Mouse (Mus musculus) neural tube, embryonic 15.5 days (tissue): Measurements from ENCODE around the gene Tcf7. TPM values are rescaled to one million over a fixed set of nuclear protein-coding genes. Genes with fewer than 3 reads are reported as not detected.

Experiments
- ATAC-seq: fragments of 200-750 bp; cut with Nextera tagmentation; 2 replicates; pipeline ENCODE4 v1.8.0; 2017; ENCODE audit warnings: mild to moderate bottlenecking, moderate TSS enrichment, moderate library complexity; ENCODE audit not compliant: low FRiP score
- H3K27ac ChIP-seq: fragments of 300-500 bp; sonication (generic); replicated peaks from 2 replicates; pipeline ENCODE4 v1.5.1; 2015; ENCODE audit warnings: mild to moderate bottlenecking, inconsistent platforms
- H3K27me3 ChIP-seq: fragments of 300-500 bp; sonication (generic); replicated peaks from 2 replicates; pipeline ENCODE4 v1.6.1; 2015; ENCODE audit warnings: inconsistent platforms
- H3K36me3 ChIP-seq: fragments of 300-500 bp; sonication (generic); 2 replicates; pipeline ENCODE4 v1.6.1; 2015; ENCODE audit warnings: inconsistent platforms
- H3K4me1 ChIP-seq: fragments of 300-500 bp; sonication (generic); 2 replicates; pipeline ENCODE4 v1.6.1; 2015; ENCODE audit warnings: inconsistent platforms
- H3K4me2 ChIP-seq: fragments of 300-500 bp; sonication (generic); 2 replicates; pipeline ENCODE4 v1.6.1; 2015; ENCODE audit warnings: inconsistent platforms, mild to moderate bottlenecking, moderate library complexity
- H3K4me3 ChIP-seq: fragments of 300-500 bp; sonication (generic); replicated peaks from 2 replicates; pipeline ENCODE4 v1.5.1; 2015; ENCODE audit warnings: mild to moderate bottlenecking, inconsistent platforms
- H3K9ac ChIP-seq: fragments of 300-500 bp; sonication (generic); replicated peaks from 2 replicates; pipeline ENCODE4 v1.6.1; 2015; ENCODE audit warnings: mild to moderate bottlenecking, inconsistent platforms
- H3K9me3 ChIP-seq: fragments of 300-500 bp; sonication (generic); replicated peaks from 2 replicates; pipeline ENCODE4 v1.6.1; 2016; ENCODE audit warnings: inconsistent platforms
- WGBS: fragments of 180-500 bp; shearing (Covaris S2); methylation state at CpG from one replicate; pipeline ENCODE4 v1.1.7; 2015; ENCODE audit warnings: mixed read lengths; 5-methylcytosine and 5-hydroxymethylcytosine counted together
- polyA plus RNA-seq: library from polyadenylated mRNA; unstranded; fragments of >200 nt; fragmentation: Nextera tagmentation; extraction: Ambion mirVana; gene quantifications from 2 replicates; pipeline ENCODE4 v1.2.1, GENCODE M21; 2015

The Tcf7 gene
- polyA plus RNA-seq, 1 experiment from 2014 or later = 5.0 TPM

- peak overlapping the region; percentile 64 for H3K4me3 ChIP-seq
- no peak for ATAC-seq
- no peaks in the 10 kb centered on the region for H3K9me3 ChIP-seq
- H3K27me3 ChIP-seq = peaks cover 34% of the 10 kb centered on the region
- H3K4me1 ChIP-seq = peaks cover 30% of the 10 kb centered on the region
- H3K36me3 ChIP-seq = no peaks in the 10 kb centered on the region
- H3K27ac ChIP-seq = no peak overlapping the region
- H3K9ac ChIP-seq = no peak overlapping the region
- H3K4me2 ChIP-seq = peak overlapping the region; percentile 96
- 69% methylated on average over 19 of the region's 19 CpGs for WGBS
These were observed 1.1 kb downstream of the Tcf7 start for GRCm38 (mm10) chr11:52281568-52282328.

GRCm38 (mm10) chr11:52280566-52281455, 2.0 kb downstream of the Tcf7 start:
- Histone ChIP-seq H3K27me3 (peaks cover 28% of the 10 kb centered on the region), H3K4me1 (peaks cover 24% of the 10 kb centered on the region), H3K4me3 (no peak overlapping the region), H3K4me2 (no peak overlapping the region), H3K9me3 (no peaks in the 10 kb centered on the region), H3K27ac (no peak overlapping the region), H3K36me3 (no peaks in the 10 kb centered on the region), H3K9ac (no peak overlapping the region)
- no peak for ATAC-seq
- 89% methylated on average over 11 of the region's 11 CpGs for whole genome bisulfite sequencing

DNA sequence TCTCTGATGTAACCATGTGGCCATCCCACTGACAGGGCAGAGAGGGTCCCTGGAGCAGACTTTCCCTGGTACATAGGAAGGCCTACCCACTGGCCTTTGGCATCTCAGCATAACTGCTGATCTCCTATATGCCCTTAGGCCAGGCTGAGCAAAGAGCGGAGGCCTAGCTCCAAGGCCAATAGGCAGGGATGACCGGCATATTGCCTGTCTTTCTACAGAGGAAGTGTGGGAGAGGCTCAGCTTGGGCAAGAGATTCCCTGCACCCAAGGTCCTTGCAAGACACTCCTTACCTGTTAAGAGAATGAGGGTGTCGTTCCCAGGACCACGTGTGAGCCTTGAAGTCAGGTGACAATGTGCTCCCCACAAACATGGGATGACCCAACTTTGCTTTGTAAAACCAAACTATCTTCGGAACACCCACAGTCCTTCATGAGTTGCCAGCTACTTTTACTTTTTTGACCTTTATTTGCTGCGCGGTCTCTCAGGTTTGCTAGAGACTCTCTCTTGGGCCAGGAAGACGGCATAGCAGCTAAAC, 3.1 kb downstream of the Tcf7 start:
- H3K4me1 ChIP-seq = peaks cover 22% of the 10 kb centered on the region
- H3K36me3 ChIP-seq = no peaks in the 10 kb centered on the region
- H3K27ac ChIP-seq = no peak overlapping the region
- no peak overlapping the region for H3K4me2 ChIP-seq
- no peak overlapping the region for H3K9ac ChIP-seq
- WGBS = 97% methylated on average over 8 of the region's 8 CpGs
- H3K9me3 ChIP-seq = no peaks in the 10 kb centered on the region
- H3K4me3 ChIP-seq = no peak overlapping the region
- no peak for ATAC-seq
- peaks cover 16% of the 10 kb centered on the region for H3K27me3 ChIP-seq

DNA sequence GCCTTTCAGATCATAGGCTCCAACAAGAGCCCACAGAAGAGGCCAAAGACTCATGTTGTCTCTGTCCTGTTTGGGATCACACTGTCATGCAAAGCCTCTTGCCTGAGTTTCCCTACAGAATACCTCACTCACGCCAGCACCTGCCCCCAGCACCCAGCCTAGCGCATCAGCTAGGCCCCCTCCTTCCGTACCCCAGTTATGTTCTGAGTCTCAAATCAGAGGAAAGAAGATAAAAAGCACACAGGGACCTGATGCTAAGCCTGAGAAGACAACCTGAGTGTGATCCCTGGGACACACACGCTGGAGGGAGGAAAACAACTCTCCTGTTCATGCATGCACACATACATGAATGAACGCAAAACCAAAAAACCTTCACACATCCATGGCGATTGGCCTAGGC, 3.8 kb downstream of the Tcf7 start:
- Histone ChIP-seq H3K27me3 (peaks cover 12% of the 10 kb centered on the region; the same call in 1 of the 2 replicates), H3K4me1 (peaks cover 16% of the 10 kb centered on the region), H3K9me3 (no peaks in the 10 kb centered on the region), H3K4me3 (no peak overlapping the region), H3K27ac (no peak overlapping the region), H3K36me3 (no peaks in the 10 kb centered on the region), H3K4me2 (no peak overlapping the region), H3K9ac (no peak overlapping the region)
- 91% methylated on average over 6 of the region's 6 CpGs for WGBS
- ATAC-seq = no peak

- H3K9ac ChIP-seq = no peak overlapping the region
- H3K27ac ChIP-seq = no peak overlapping the region
- ATAC-seq = no peak
- no peaks in the 10 kb centered on the region for H3K9me3 ChIP-seq
- H3K36me3 ChIP-seq = no peaks in the 10 kb centered on the region
- H3K27me3 ChIP-seq = peaks cover 8% of the 10 kb centered on the region; the same call in 1 of the 2 replicates
- peaks cover 12% of the 10 kb centered on the region for H3K4me1 ChIP-seq
- 91% methylated on average over 3 of the region's 3 CpGs for WGBS
- no peak overlapping the region for H3K4me2 ChIP-seq
- no peak overlapping the region for H3K4me3 ChIP-seq
These were observed 4.7 kb downstream of the Tcf7 start for GRCm38 (mm10) chr11:52278164-52278563.

- 94% methylated on average over 6 of the region's 6 CpGs for WGBS
- no peaks in the 10 kb centered on the region for H3K9me3 ChIP-seq
- no peak overlapping the region for H3K9ac ChIP-seq
- peaks cover 13% of the 10 kb centered on the region for H3K4me1 ChIP-seq
- ATAC-seq = no peak
- peaks cover 4% of the 10 kb centered on the region; the same call in 1 of the 2 replicates for H3K27me3 ChIP-seq
- H3K4me3 ChIP-seq = no peak overlapping the region
- H3K36me3 ChIP-seq = no peaks in the 10 kb centered on the region
- H3K4me2 ChIP-seq = no peak overlapping the region
- H3K27ac ChIP-seq = no peak overlapping the region
These were observed 5.2 kb downstream of the Tcf7 start for GRCm38 (mm10) chr11:52277433-52278150.

DNA sequence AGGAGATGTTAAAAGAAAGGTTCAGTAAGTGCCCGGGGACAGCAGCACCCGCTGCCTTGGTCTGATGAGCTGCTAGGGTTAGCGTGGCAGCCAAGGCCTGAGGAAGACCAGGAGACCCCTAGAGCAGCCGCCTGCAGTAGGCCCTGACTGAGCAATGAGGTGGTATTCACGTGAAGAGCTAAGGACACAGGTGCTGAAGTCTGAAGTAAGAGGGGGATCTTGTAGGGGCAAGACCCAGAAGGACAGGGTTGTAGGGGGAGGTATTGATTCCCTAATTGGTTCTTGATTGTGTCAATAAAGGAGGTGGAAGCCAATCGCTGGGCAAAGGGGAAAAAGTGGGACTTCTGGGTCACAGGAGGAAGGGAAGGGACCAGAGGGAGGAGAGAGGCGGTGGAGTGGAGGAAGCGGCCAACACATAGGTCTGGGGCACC, 5.8 kb downstream of the Tcf7 start:
- Histone ChIP-seq H3K27me3 (peaks cover 3% of the 10 kb centered on the region; the same call in 1 of the 2 replicates), H3K9ac (no peak overlapping the region), H3K27ac (no peak overlapping the region), H3K4me1 (peaks cover 15% of the 10 kb centered on the region), H3K4me3 (no peak overlapping the region), H3K36me3 (no peaks in the 10 kb centered on the region), H3K9me3 (no peaks in the 10 kb centered on the region), H3K4me2 (no peak overlapping the region)
- WGBS = 93% methylated on average over 8 of the region's 8 CpGs
- ATAC-seq = no peak

DNA sequence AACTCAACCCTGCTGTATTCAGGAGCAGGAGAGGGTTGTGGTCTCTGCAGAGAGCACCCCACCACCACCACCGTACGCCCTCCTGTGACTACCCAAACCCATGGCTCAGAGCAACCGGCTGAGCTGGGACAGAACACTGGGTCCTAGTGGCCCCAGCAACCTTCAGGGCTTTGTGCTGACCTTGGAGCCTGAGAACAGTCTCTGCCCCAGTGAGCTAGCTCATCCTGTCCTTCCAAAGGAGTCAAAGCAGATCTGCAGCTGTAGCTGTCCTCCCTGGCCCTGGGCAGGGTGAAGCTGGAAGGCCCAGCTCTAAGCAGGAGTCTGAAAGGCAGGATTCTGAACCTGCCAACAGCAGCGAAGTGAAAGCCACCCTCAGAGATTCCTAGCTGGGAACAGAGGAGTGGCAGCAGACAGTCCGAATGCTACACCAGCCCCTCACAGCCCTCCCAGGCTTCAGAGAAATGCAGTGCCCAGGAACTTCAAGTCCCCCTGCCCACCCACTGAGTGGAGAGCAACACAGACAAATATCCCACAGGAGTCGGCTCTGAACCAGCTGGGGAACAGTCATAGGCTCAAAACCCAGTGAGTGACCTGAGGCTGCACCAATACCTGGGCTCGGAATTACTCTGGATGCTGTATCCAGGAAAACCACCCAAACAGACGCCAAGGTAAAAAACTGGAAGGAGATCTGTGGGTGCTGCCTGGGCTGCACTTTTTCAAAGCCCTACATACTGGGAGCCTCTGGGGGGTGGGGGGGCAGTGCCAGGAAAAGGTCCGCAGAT, 6.8 kb downstream of the Tcf7 start:
- 88% methylated on average over 9 of the region's 9 CpGs for WGBS
- Histone ChIP-seq H3K9me3 (no peaks in the 10 kb centered on the region), H3K4me3 (no peak overlapping the region), H3K4me1 (peaks cover 19% of the 10 kb centered on the region), H3K27me3 (no peaks in the 10 kb centered on the region), H3K27ac (no peak overlapping the region), H3K36me3 (no peaks in the 10 kb centered on the region), H3K9ac (no peak overlapping the region), H3K4me2 (no peak overlapping the region)
- ATAC-seq = no peak

- Histone ChIP-seq H3K27me3 (no peaks in the 10 kb centered on the region), H3K4me3 (no peak overlapping the region), H3K36me3 (no peaks in the 10 kb centered on the region), H3K4me2 (no peak overlapping the region), H3K4me1 (peaks cover 19% of the 10 kb centered on the region), H3K9ac (no peak overlapping the region), H3K9me3 (no peaks in the 10 kb centered on the region), H3K27ac (no peak overlapping the region)
- no peak for ATAC-seq
- WGBS = 89% methylated on average over 8 of the region's 8 CpGs
These were observed 7.4 kb downstream of the Tcf7 start for GRCm38 (mm10) chr11:52275366-52275765.

DNA sequence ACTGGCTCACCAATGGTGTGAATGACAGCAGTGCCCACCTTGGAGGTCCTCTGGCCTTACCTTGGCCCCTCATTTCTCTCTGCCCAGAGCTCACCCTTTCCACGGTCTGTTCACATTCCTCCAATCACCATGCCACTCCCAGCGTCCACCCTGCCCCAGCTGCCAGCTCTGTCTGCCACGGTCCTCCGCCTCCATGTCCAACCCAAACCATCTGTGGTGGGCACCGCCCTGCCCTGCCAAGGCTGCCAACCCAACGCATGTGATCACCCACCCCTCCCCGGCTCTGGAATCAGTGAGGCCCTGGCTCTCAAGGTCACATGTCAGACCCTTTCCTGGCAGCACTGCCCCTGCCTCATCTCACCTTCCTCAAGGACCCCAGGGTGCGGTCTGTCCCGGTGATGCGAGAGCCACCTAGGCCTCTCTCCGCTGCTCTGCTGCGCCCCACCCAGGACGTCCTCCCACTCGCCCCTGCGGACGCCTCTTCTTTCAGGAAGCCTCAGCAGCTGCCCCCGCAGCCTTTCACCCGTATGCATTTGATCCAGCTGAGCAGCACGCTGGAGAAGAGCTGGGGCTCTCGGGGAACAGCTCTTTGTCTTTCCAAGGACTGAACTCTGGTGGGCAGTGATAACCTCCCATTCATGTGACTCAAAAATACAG, 8.2 kb downstream of the Tcf7 start:
- WGBS = 89% methylated on average over 20 of the region's 20 CpGs
- Histone ChIP-seq H3K4me2 (no peak overlapping the region), H3K9me3 (no peaks in the 10 kb centered on the region), H3K9ac (no peak overlapping the region), H3K27ac (no peak overlapping the region), H3K4me1 (peaks cover 19% of the 10 kb centered on the region), H3K27me3 (no peaks in the 10 kb centered on the region), H3K36me3 (no peaks in the 10 kb centered on the region), H3K4me3 (no peak overlapping the region)
- no peak for ATAC-seq
